Mouse (Mus musculus) liver, embryonic 11.5 days (tissue): ENCODE measurements around the gene Cep72. TPM values are rescaled to one million over a fixed set of nuclear protein-coding genes. Genes with fewer than 3 reads are reported as not detected.

ENCODE experiments used
- ATAC-seq: fragments of 200-750 bp; cut with Nextera tagmentation; replicated peaks from 2 replicates; pipeline ENCODE4 v1.8.0; 2017; ENCODE audit warnings: moderate number of reproducible peaks, mild to moderate bottlenecking, moderate TSS enrichment, moderate library complexity; ENCODE audit not compliant: low FRiP score
- DNase-seq: peaks from one replicate; pipeline ENCODE4 v3.0.0-alpha.2; 2017; ENCODE audit warnings: low spot score
- H3K27ac ChIP-seq: fragments of 300-500 bp; sonication (generic); 2 replicates; pipeline ENCODE4 v1.5.1; 2014; ENCODE audit warnings: mild to moderate bottlenecking, low read depth, low read length, control low read depth
- H3K27me3 ChIP-seq: fragments of 300-500 bp; sonication (generic); replicated peaks from 2 replicates; pipeline ENCODE4 v1.6.1; 2014; ENCODE audit warnings: low read length, mixed read lengths; ENCODE audit not compliant: control insufficient read depth, insufficient read depth
- H3K36me3 ChIP-seq: fragments of 300-500 bp; sonication (generic); 2 replicates; pipeline ENCODE4 v1.6.1; 2014; ENCODE audit warnings: mild to moderate bottlenecking, low read length, moderate library complexity, mixed read lengths; ENCODE audit not compliant: control insufficient read depth, insufficient read depth
- H3K4me1 ChIP-seq: fragments of 300-500 bp; sonication (generic); replicated peaks from 2 replicates; pipeline ENCODE4 v1.6.1; 2014; ENCODE audit warnings: low read length, mixed read lengths; ENCODE audit not compliant: control insufficient read depth, insufficient read depth
- H3K4me2 ChIP-seq: fragments of 300-500 bp; sonication (generic); 2 replicates; pipeline ENCODE4 v1.6.1; 2014; ENCODE audit warnings: mild to moderate bottlenecking, control low read depth, moderate library complexity
- H3K4me3 ChIP-seq: fragments of 300-500 bp; sonication (generic); 2 replicates; pipeline ENCODE4 v1.5.1; 2014; ENCODE audit warnings: low read depth, low read length, control low read depth
- H3K9ac ChIP-seq: fragments of 300-500 bp; sonication (generic); 2 replicates; pipeline ENCODE4 v1.6.1; 2014; ENCODE audit warnings: low read depth, low read length, control low read depth
- H3K9me3 ChIP-seq: fragments of 300-500 bp; sonication (generic); 2 replicates; pipeline ENCODE4 v1.6.1; 2016; ENCODE audit warnings: low read length, inconsistent platforms, mixed read lengths; ENCODE audit not compliant: control insufficient read depth
- WGBS: fragments of 180-500 bp; shearing (Covaris S2); extraction: QIAGEN DNeasy Blood & Tissue Kit; methylation state at CpG from one replicate; pipeline ENCODE4 v1.1.7; 2014; 5-methylcytosine and 5-hydroxymethylcytosine counted together
- polyA plus RNA-seq: library from polyadenylated mRNA; unstranded; fragments of >200 nt; fragmentation: Nextera tagmentation; extraction: Ambion mirVana; gene quantifications from 2 replicates; pipeline ENCODE4 v1.2.1, GENCODE M21; 2014

Gene Cep72
- 17.1 and 17.6 TPM in 2 replicates for polyA plus RNA-seq

DNA sequence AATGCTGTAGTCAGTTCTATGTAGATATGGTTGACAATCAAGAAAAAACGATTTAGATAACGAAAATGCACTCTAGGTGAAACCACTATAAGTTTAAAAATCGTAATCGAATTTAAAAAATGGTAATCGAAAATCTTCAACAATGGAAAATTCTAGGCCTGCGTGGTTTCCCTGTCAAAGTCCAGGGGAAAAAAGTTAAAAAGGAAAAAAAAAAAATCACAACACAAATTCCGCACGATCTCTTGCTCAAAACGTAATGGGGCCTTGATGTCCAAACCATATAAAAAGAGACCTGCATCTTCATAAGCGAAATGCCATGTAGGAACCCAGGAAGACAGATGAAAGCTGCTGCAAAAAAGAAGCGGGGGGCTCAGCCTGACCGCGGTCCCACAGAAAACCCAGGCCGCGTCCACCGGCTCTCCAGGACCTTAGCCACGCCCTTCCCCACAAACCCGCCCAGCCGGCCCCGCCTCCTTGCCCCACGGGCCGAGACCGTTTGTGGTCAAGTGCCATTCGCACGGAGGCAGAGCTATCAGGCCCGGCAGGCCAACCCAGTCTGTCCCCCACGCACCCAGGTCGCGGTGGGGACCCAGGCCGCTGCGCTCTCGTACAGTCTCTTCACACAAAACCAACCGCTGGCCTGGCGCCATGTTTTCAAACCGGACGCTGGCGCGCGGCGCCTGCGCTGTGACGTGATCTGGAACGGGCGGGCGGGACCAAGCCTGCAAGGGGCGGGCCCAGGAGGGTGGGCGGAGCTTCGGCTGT is at the start of gene Cep72:
Cep72 (minus strand) TSS at position 687 of the 765 bp plus-strand sequence.
- DNase-seq, result no peak
- H3K27me3 ChIP-seq, result no peaks in the 10 kb centered on the region
- H3K9me3 ChIP-seq, result no peaks in the 10 kb centered on the region
- peak within 1 kb of the TSS; percentile 56 for H3K4me2 ChIP-seq
- peaks cover 4% of the 10 kb centered on the region; the same call in 1 of the 2 replicates for H3K4me1 ChIP-seq
- H3K27ac ChIP-seq, result peak within 1 kb of the TSS; percentile 85
- peak within 1 kb of the TSS; percentile 88 for H3K9ac ChIP-seq
- WGBS, result 4% methylated on average over 48 of the region's 48 CpGs
- H3K36me3 ChIP-seq, result peaks cover 3% of the 10 kb centered on the region; the same call in 1 of the 2 replicates
- peak within 1 kb of the TSS; percentile 86 for H3K4me3 ChIP-seq
- peak; percentile 98 for ATAC-seq

DNA sequence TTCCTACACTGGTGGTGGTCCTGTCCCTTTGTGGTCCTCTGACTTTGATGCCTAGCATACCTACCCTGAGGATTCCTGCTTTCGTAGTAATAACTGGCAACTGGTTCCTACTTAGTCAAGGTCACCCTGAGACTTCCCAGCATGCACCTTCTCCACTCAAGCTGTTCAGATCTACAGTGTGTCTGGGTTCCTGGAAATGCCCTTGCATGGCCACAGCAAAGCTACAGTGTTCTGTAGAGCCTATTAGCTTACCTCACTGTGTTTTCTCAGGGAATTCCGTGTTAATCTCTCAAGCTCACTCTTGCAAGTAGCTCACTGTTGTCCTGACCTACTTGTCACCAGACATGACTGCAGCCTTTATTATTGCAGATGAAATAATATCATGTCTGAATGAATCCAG is 45.3 kb upstream of the Cep72 start:
- H3K9ac ChIP-seq, result no peak overlapping the region
- H3K27ac ChIP-seq, result no peak overlapping the region
- WGBS, result 77% methylated on average over 2 of the region's 2 CpGs
- no peaks in the 10 kb centered on the region for H3K4me1 ChIP-seq
- no peaks in the 10 kb centered on the region for H3K36me3 ChIP-seq
- no peaks in the 10 kb centered on the region for H3K27me3 ChIP-seq
- no peaks in the 10 kb centered on the region for H3K9me3 ChIP-seq
- ATAC-seq (no peak), DNase-seq (no peak)
- H3K4me3 ChIP-seq, result no peak overlapping the region
- no peak overlapping the region for H3K4me2 ChIP-seq

DNA sequence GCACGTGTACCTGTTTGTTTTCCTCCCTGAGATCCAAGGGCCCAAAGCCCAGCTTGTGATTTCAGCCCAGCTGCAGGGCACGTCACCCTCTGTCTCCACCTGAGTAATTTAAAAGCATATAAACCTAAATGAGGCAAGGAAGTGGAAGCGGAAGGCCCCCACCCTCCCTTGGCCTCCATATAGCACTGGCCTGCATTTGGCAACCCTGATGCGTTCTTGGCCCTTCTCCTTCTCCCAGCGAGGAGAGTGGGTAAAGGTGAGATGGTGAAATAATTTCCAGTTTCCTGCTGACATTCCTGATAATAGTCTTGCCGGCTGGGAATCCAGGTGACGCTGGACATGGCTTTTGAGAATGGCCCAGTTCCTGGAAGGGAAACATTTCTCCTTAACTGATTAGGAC is 42.3 kb upstream of the Cep72 start:
- H3K4me2 ChIP-seq, result no peak overlapping the region
- ATAC-seq, result no peak
- H3K9me3 ChIP-seq, result no peaks in the 10 kb centered on the region
- no peak overlapping the region for H3K9ac ChIP-seq
- no peaks in the 10 kb centered on the region for H3K27me3 ChIP-seq
- no peak for DNase-seq
- WGBS, result 76% methylated on average over 7 of the region's 7 CpGs
- H3K27ac ChIP-seq, result no peak overlapping the region
- no peaks in the 10 kb centered on the region for H3K36me3 ChIP-seq
- H3K4me1 ChIP-seq, result no peaks in the 10 kb centered on the region
- no peak overlapping the region for H3K4me3 ChIP-seq

DNA sequence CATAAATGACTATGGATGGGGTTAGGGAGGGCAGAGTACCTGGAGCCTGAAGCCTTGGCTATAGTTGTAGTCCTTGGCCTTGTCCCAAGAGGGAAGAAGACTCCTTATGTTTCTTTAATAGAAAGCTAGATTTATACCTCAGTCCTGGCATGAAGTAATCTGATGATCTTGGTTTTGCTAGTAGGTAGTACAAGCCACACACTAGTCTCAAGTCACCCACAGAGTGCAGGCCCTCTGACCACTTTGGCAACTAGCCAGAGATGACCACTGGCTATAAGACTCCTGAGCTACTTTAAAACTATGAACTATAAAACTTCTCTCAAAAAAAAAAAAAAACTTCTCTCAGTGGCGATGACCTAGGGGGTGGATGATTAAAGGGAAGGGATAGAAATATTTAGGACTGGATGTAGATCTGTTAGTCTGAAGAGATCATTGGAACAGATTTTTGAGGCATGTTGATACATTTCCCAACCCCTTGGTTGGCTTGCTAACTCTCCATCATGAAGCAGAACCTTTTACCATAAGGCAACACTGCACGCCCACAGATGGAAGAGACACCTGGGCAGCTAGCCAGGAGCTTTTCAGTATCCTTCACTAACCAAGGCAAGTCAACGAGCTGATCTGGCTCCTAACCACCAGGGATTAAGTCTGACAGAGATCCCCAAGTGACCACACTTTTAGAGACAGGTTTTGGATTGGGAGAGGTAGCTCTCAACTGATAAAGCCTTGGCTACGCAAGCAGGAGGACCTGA is 40.9 kb upstream of the Cep72 start:
- 79% methylated on average over 4 of the region's 4 CpGs for WGBS

GRCm38 (mm10) chr13:74102108-74102830 is 40.2 kb upstream of the Cep72 start:
- Histone ChIP-seq H3K27me3 (no peaks in the 10 kb centered on the region), H3K4me3 (no peak overlapping the region), H3K4me2 (no peak overlapping the region), H3K36me3 (no peaks in the 10 kb centered on the region), H3K9ac (no peak overlapping the region), H3K4me1 (no peaks in the 10 kb centered on the region), H3K9me3 (no peaks in the 10 kb centered on the region), H3K27ac (no peak overlapping the region)
- DNase-seq (no peak), ATAC-seq (no peak)
- WGBS, result 78% methylated on average over 8 of the region's 8 CpGs

More for the DNA sequence above, 40.9 kb upstream of the Cep72 start:
- H3K9me3 ChIP-seq, result no peaks in the 10 kb centered on the region
- H3K4me3 ChIP-seq, result no peak overlapping the region
- DNase-seq (no peak), ATAC-seq (no peak)
- no peak overlapping the region for H3K4me2 ChIP-seq
- H3K4me1 ChIP-seq, result no peaks in the 10 kb centered on the region
- H3K9ac ChIP-seq, result no peak overlapping the region
- no peak overlapping the region for H3K27ac ChIP-seq
- no peaks in the 10 kb centered on the region for H3K27me3 ChIP-seq
- no peaks in the 10 kb centered on the region for H3K36me3 ChIP-seq

- Histone ChIP-seq H3K9ac (no peak overlapping the region), H3K9me3 (no peaks in the 10 kb centered on the region), H3K4me3 (no peak overlapping the region), H3K4me1 (no peaks in the 10 kb centered on the region), H3K4me2 (no peak overlapping the region), H3K36me3 (no peaks in the 10 kb centered on the region), H3K27me3 (no peaks in the 10 kb centered on the region), H3K27ac (no peak overlapping the region)
- DNase-seq (no peak), ATAC-seq (no peak)
- 72% methylated on average over 6 of the region's 6 CpGs for whole genome bisulfite sequencing
Observed at GRCm38 (mm10) chr13:74098913-74099312, 36.8 kb upstream of the Cep72 start.

- ATAC-seq (peak; percentile 68), DNase-seq (no peak)
- Histone ChIP-seq H3K27me3 (no peaks in the 10 kb centered on the region), H3K4me3 (no peak overlapping the region), H3K36me3 (no peaks in the 10 kb centered on the region), H3K4me2 (no peak overlapping the region), H3K9ac (no peak overlapping the region), H3K4me1 (no peaks in the 10 kb centered on the region), H3K9me3 (no peaks in the 10 kb centered on the region), H3K27ac (no peak overlapping the region)
- 36% methylated on average over 2 of the region's 2 CpGs for WGBS
Observed at GRCm38 (mm10) chr13:74096715-74097363, 34.7 kb upstream of the Cep72 start.

DNA sequence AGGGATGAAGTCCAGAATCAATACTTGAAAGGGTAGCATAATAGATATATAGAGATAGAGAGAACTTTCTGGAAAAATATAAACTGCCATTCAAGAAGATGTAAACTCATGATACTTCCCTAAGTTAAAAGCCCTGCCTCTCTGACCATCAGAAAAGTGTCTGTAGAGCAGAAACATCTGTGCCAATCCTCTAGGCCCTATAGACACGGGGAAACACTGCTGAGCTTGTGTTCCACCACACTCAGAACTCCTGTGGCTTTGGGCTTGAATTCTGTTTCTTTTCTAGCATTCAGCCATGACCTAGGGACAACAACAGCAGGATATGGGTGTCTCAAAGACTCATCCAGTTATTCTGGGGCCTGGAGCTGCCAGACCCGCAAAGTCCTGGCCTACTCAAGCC is 33.8 kb upstream of the Cep72 start:
- no peaks in the 10 kb centered on the region for H3K4me1 ChIP-seq
- no peaks in the 10 kb centered on the region for H3K36me3 ChIP-seq
- no peak overlapping the region for H3K9ac ChIP-seq
- ATAC-seq, result no peak
- DNase-seq, result no peak
- H3K9me3 ChIP-seq, result no peaks in the 10 kb centered on the region
- H3K27ac ChIP-seq, result no peak overlapping the region
- H3K27me3 ChIP-seq, result no peaks in the 10 kb centered on the region
- no peak overlapping the region for H3K4me2 ChIP-seq
- no peak overlapping the region for H3K4me3 ChIP-seq
- WGBS, result 62% methylated on average over 2 of the region's 2 CpGs
